Mouse (Mus musculus): ENCODE data around the gene Mlf2. TPM values are rescaled to one million over a fixed set of nuclear protein-coding genes. Genes with fewer than 3 reads are reported as not detected.

Mlf2 gene
- total and polyA plus RNA-seq, 3 experiments: 154 to 340 TPM; not detected in 1

- TF ChIP-seq UBTF (IDR thresholded peaks at IDR 0.05; ENCODE audit: borderline replicate concordance, insufficient read depth, low read depth, low read length) (0 out of 2 replicates have a peak, but pooled peaks have one; percentile 42), HCFC1 (IDR thresholded peaks at IDR 0.05; ENCODE audit: low read depth, low read length) (no peak), MAFK (IDR thresholded peaks at IDR 0.05; ENCODE audit: borderline replicate concordance, low read depth, low read length) (no peak)
Observed at GRCm38 (mm10) chr6:124916695-124917517, 14.3 kb upstream of the Mlf2 start (continued).

GRCm38 (mm10) chr6:124917518-124918330 lies 13.5 kb upstream of the Mlf2 start:
- Histone ChIP-seq H3K4me3 (ENCODE audit: control insufficient read depth in 1 of 2, insufficient read depth in 1 of 2, low read depth in 2 of 2, low read length in 2 of 2) (peak overlapping the region; percentile 54 to 75), H3K9ac (ENCODE audit: control insufficient read depth, low read depth, low read length, poor library complexity, severe bottlenecking) (peak overlapping the region; percentile 94), H3K27me3 (ENCODE audit: control insufficient read depth in 1 of 2, insufficient read depth in 2 of 2, low read length in 2 of 2) (no peaks in the 10 kb centered on the region), H3K36me3 (ENCODE audit: control insufficient read depth in 1 of 2, insufficient read depth in 2 of 2, low read length in 2 of 2) (peaks cover 0 to 42% of the 10 kb centered on the region in 2 experiments; a peak in 2 of 4 replicates), H3K9me3 (replicated peaks; ENCODE audit: insufficient read depth, low read length) (no peaks in the 10 kb centered on the region), H3K79me2 (ENCODE audit: control insufficient read depth, insufficient read depth, low read length, poor library complexity) (peaks cover 6% of the 10 kb centered on the region; the same call in 1 of the 2 replicates), H3K27ac (ENCODE audit: control insufficient read depth, low read depth, low read length) (peak overlapping the region; percentile 36; the same call in 1 of the 2 replicates), H3K4me1 (ENCODE audit: control insufficient read depth in 1 of 2, insufficient read depth in 2 of 2, low read length in 2 of 2) (peaks cover 28 to 56% of the 10 kb centered on the region in 2 experiments)
- TF ChIP-seq ETS1 (IDR thresholded peaks at IDR 0.05; ENCODE audit: low read depth, low read length) (no peak; the same call in 1 of the 2 replicates), SIN3A (IDR thresholded peaks at IDR 0.05; ENCODE audit: low read length) (peak; percentile 58), NRF1 (IDR thresholded peaks at IDR 0.05; ENCODE audit: insufficient read depth, low read depth, low read length, poor library complexity, severe bottlenecking) (0 out of 2 replicates have a peak, but pooled peaks have one; percentile 8), UBTF (IDR thresholded peaks at IDR 0.05; ENCODE audit: borderline replicate concordance, insufficient read depth, low read depth, low read length) (0 out of 2 replicates have a peak, but pooled peaks have one; percentile 34), USF2 (IDR thresholded peaks at IDR 0.05; ENCODE audit: borderline replicate concordance in 1 of 2, insufficient read depth in 1 of 2, low read depth in 1 of 2, low read length in 2 of 2) (no peak), ZNF384 (IDR thresholded peaks at IDR 0.05; ENCODE audit: low read depth, low read length) (no peak), NELFE (IDR thresholded peaks at IDR 0.05; ENCODE audit: low read depth, low read length) (peak; percentile 60), ELF1 (IDR thresholded peaks at IDR 0.05; ENCODE audit: low read depth, low read length) (0 out of 2 replicates have a peak, but pooled peaks have one; percentile 40), SMC3 (IDR thresholded peaks at IDR 0.05; ENCODE audit: low read depth, low read length) (no peak), KAT2A (conservative IDR thresholded peaks at IDR 0.05; ENCODE audit: low read depth, low read length) (no peak), POLR2A (IDR thresholded peaks at IDR 0.05; ENCODE audit: control insufficient read depth in 1 of 2, insufficient read depth in 1 of 2, low read depth in 1 of 2, low read length in 2 of 2, poor library complexity in 1 of 2) (peak; percentile 52 to 63; a peak in 3 of 4 replicates), MAZ (IDR thresholded peaks at IDR 0.05; ENCODE audit: low read depth, low read length) (peak; percentile 99), MAX (IDR thresholded peaks at IDR 0.05; ENCODE audit: low read length) (no peak), POLR2AphosphoS2 (IDR thresholded peaks at IDR 0.05; ENCODE audit: low read length) (peak; percentile 51; the same call in 1 of the 2 replicates), HCFC1 (IDR thresholded peaks at IDR 0.05; ENCODE audit: low read depth, low read length) (peak; percentile 37), MXI1 (IDR thresholded peaks at IDR 0.05; ENCODE audit: low read depth, low read length) (peak; percentile 23; the same call in 1 of the 2 replicates), ZKSCAN1 (IDR thresholded peaks at IDR 0.05; ENCODE audit: low read depth, low read length) (no peak), ZMIZ1 (IDR thresholded peaks at IDR 0.05; ENCODE audit: low read depth, low read length) (peak; percentile 96), ZC3H11A (IDR thresholded peaks at IDR 0.05; ENCODE audit: low read depth, low read length) (no peak), GATA1 (IDR thresholded peaks at IDR 0.05; ENCODE audit: low read depth, low read length) (no peak), TBP (IDR thresholded peaks at IDR 0.05; ENCODE audit: low read depth, low read length) (peak; percentile 27; the same call in 1 of the 2 replicates), CHD2 (IDR thresholded peaks at IDR 0.05; ENCODE audit: low read length) (no peak), RCOR1 (IDR thresholded peaks at IDR 0.05; ENCODE audit: low read depth, low read length) (peak; percentile 32; the same call in 1 of the 2 replicates), BHLHE40 (IDR thresholded peaks at IDR 0.05; ENCODE audit: borderline replicate concordance, low read depth, low read length) (no peak), TAL1 (IDR thresholded peaks at IDR 0.05; ENCODE audit: low read length) (no peak), CTCF (IDR thresholded peaks at IDR 0.05 in 2 of 3, conservative IDR thresholded peaks at IDR 0.05 in 1 of 3; ENCODE audit: control insufficient read depth in 1 of 3, insufficient read depth in 1 of 3, low read depth in 2 of 3, low read length in 3 of 3, poor library complexity in 1 of 3, severe bottlenecking in 1 of 3) (0 out of 6 replicates have a peak, but pooled peaks of 1 of the 3 experiments have one; percentile 3), POLR2AphosphoS5 (IDR thresholded peaks at IDR 0.05; ENCODE audit: borderline replicate concordance, low read depth, low read length) (no peak)
- peak; percentile 84 for DNase-seq (ENCODE audit: low read depth, low spot score)
